Mouse (Mus musculus) kidney, postnatal 36 days (tissue): ENCODE results near the gene Gm10643.

ENCODE experiments used
- DNase-seq, 2 experiments: peaks; one replicate each; pipeline ENCODE4 v3.0.0; 2021 to 2022; ENCODE audit warnings: mixed read lengths in 2 of 2

Gm10643 gene

GRCm38 (mm10) chr8:84038015-84038414 is 26.9 kb downstream of the Gm10643 start:
- DNase-seq = peak; percentile 43 to 54

- DNase-seq = no peak
Measured at GRCm38 (mm10) chr8:84032777-84033176, 32.2 kb downstream of the Gm10643 start.

- DNase-seq = no peak
Measured at GRCm38 (mm10) chr8:84029272-84029671, 35.7 kb downstream of the Gm10643 start.

DNA sequence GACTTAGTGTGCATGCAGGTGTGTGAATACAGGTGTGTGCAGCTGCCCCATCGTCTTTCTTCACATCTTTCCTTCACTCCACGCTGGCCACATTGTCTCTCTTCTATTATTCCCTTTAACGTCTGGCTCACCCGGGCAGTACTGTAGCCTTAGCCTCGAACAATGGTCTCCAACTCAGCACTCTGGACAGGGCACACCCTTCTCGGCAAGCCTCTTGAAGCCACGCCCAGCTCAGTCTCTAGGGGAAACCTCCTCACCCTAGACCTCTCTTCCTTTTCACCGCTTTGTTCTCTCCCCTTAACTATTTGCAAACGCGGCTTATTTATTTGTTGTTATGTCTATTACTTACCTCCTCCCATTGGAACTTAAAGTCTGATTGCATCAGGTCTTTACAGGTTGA is 37.5 kb downstream of the Gm10643 start:
- no peak for DNase-seq

GRCm38 (mm10) chr8:84025863-84026262 is 39.1 kb downstream of the Gm10643 start:
- peak in 1 of 2 experiments; percentile 36 for DNase-seq

GRCm38 (mm10) chr8:84024171-84024570 is 40.8 kb downstream of the Gm10643 start:
- peak; percentile 65 to 88 for DNase-seq

- peak; percentile 79 to 88 for DNase-seq
Measured at GRCm38 (mm10) chr8:84023631-84024030, 41.3 kb downstream of the Gm10643 start.

DNA sequence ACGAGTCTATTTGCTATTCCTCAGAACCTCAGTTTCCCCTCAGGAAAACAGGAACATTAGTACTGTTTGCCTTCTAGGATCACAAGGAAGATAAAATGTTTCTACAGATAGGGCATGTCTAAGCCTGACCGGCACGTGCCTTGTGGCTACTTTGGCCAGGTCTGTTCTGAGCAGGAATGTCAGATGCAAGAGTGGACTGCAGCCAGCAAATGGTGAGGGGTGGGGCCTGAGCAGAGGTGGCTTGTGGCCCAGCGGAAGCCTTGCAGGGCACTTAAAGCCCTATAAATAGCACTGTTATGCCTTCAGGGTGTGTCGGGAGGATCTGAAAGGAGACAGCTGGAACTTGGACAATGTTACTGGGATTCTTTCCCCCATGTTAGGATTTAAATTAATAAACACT is 41.9 kb downstream of the Gm10643 start:
- peak; percentile 89 to 91 for DNase-seq

GRCm38 (mm10) chr8:84021569-84021968 is 43.4 kb downstream of the Gm10643 start:
- peak in 1 of 2 experiments; percentile 28 for DNase-seq

DNA sequence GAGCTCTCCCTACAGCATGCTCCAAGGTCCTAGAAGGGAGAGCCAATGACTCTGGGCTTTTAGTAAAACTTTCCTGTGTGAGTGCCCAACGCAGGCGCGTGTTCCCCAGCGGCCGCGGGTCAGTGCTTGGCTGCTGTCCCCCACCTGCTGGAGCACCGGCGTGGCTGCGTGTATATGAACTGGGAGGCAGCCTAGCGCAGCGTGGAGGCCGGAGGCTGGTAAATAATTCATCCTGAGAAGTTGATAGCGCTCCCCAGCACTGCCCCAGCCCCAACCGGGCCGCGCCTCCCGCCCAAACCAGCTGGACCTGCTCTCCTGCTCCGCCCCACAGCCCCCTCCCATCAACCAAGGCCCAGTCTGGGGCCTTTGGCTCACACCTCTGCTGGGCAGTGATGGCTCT is 43.8 kb downstream of the Gm10643 start, which contains the start of gene Palm3:
Gene Palm3 (plus strand): TSS at position 376 of the 400 bp plus-strand sequence.
- peak; percentile 84 for DNase-seq

DNA sequence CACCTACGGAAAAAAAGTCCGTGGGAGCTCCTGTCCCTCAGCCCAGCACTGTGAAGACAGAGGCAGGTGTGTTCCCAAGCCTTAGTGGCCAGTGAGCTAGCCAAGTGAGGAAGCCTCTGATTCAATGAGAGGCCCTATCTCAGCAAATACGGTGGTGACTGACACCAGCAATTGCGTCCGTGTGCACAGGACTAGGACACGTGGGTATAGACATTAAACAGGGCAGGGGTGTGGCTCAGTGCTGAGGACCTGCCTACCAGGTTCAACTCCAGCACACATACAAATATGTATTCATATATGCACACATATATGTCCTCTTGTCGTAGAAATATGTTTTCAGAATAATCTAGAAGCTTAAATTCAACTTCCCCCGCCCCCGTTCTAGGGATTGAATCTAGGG is 45.2 kb downstream of the Gm10643 start:
- DNase-seq = no peak

DNA sequence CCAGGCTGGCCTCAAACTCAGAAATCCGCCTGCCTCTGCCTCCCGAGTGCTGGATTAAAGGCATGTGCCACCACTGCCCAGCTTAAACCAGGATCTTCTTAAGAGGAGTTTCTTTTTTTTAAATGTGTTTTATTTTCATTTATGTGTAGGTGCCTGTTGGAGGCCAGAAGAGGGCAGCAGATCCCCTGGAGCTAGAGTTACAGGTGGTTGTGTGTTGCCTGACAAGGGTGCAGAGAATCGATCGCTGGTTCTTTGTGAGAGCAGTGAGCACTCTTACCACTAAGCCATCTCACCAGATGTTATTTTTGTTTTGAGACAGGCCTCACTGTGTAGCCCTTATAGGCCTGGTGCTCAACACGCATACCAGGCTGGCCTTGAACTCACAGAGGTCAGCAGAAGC is 49.1 kb downstream of the Gm10643 start:
- no peak for DNase-seq
